Mouse (Mus musculus): ENCODE data around the gene Slc6a17.

Slc6a17 gene

GRCm38 (mm10) chr3:107517631-107518108 lies at the start of gene Slc6a17:
Slc6a17 (minus strand) TSS chr3:107518018.
- peak; percentile 72 for DNase-seq (ENCODE audit: low spot score)

GRCm38 (mm10) chr3:107565331-107565730 lies 47.5 kb upstream of the Slc6a17 start:
- no peak for DNase-seq (ENCODE audit: low spot score)

GRCm38 (mm10) chr3:107563880-107564279 lies 46.1 kb upstream of the Slc6a17 start:
- no peak for DNase-seq (ENCODE audit: low spot score)

GRCm38 (mm10) chr3:107562591-107562990 lies 44.8 kb upstream of the Slc6a17 start:
- DNase-seq (ENCODE audit: low spot score) = no peak

GRCm38 (mm10) chr3:107562104-107562503 lies 44.3 kb upstream of the Slc6a17 start:
- DNase-seq (ENCODE audit: low spot score) = no peak

- peak; percentile 84 for DNase-seq (ENCODE audit: low spot score)
Measured at GRCm38 (mm10) chr3:107559183-107559582, 41.4 kb upstream of the Slc6a17 start.

- no peak for DNase-seq (ENCODE audit: low spot score)
Measured at GRCm38 (mm10) chr3:107558740-107559139, 40.9 kb upstream of the Slc6a17 start.

- no peak for DNase-seq (ENCODE audit: low spot score)
Measured at GRCm38 (mm10) chr3:107554842-107555241, 37.0 kb upstream of the Slc6a17 start, which contains the start of gene Ubl4b. Ubl4b (minus strand) TSS chr3:107555073.

GRCm38 (mm10) chr3:107550409-107551049 lies 32.7 kb upstream of the Slc6a17 start:
- DNase-seq (ENCODE audit: low spot score) = peak; percentile 87

- DNase-seq (ENCODE audit: low spot score) = no peak
Measured at GRCm38 (mm10) chr3:107546956-107547355, 29.1 kb upstream of the Slc6a17 start.

- peak; percentile 83 for DNase-seq (ENCODE audit: low spot score)
Measured at GRCm38 (mm10) chr3:107545716-107546412, 28.0 kb upstream of the Slc6a17 start.

GRCm38 (mm10) chr3:107545278-107545677 lies 27.5 kb upstream of the Slc6a17 start:
- DNase-seq (ENCODE audit: low spot score) = no peak

- DNase-seq (ENCODE audit: low spot score) = no peak
Measured at GRCm38 (mm10) chr3:107543158-107544080, 25.6 kb upstream of the Slc6a17 start.

- no peak for DNase-seq (ENCODE audit: low spot score)
Measured at GRCm38 (mm10) chr3:107542584-107542983, 24.8 kb upstream of the Slc6a17 start.

- DNase-seq (ENCODE audit: low spot score) = no peak
Measured at GRCm38 (mm10) chr3:107537504-107537889, 19.7 kb upstream of the Slc6a17 start.

GRCm38 (mm10) chr3:107536810-107537503 lies 19.1 kb upstream of the Slc6a17 start:
- peak; percentile 36 for DNase-seq (ENCODE audit: low spot score)

GRCm38 (mm10) chr3:107534951-107535350 lies 17.1 kb upstream of the Slc6a17 start:
- no peak for DNase-seq (ENCODE audit: low spot score)

GRCm38 (mm10) chr3:107533532-107533931 lies 15.7 kb upstream of the Slc6a17 start:
- no peak for DNase-seq (ENCODE audit: low spot score)

GRCm38 (mm10) chr3:107530581-107530980 lies 12.8 kb upstream of the Slc6a17 start:
- no peak for DNase-seq (ENCODE audit: low spot score)

GRCm38 (mm10) chr3:107529182-107529581 lies 11.4 kb upstream of the Slc6a17 start:
- DNase-seq (ENCODE audit: low spot score) = no peak

GRCm38 (mm10) chr3:107528401-107529118 lies 10.7 kb upstream of the Slc6a17 start:
- DNase-seq (ENCODE audit: low spot score) = peak; percentile 24

Data from embryo, embryonic 10.5 days (tissue).